Mouse (Mus musculus): ENCODE measurements around the gene Paox. TPM values are rescaled to one million over a fixed set of nuclear protein-coding genes. Genes with fewer than 3 reads are reported as not detected.
"Not testable (repeated sequence)": the region's sequence is repeated elsewhere in the genome, so short reads cannot be mapped to it uniquely, and the experiment has no call there.

Gene Paox
- polyA plus RNA-seq, 1 experiment = 8.7 TPM

DNA sequence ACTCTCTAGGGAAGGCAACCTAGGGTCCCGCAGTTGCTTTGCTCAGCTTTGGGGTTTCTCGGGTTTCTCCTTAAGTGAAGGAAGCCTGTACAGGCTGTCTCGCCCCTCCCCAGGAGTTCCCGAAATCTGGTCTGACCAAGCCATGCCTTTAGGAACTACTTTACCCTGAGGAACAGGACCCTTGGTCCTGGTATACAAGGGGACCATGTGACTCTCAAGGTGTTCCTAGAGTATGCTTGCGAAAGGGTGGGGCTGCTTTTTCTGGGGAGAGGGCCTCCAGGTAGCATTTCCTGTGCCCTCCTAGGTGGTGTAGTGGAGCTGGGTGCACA is 10.4 kb downstream of the Paox start:
- H3K4me3 ChIP-seq (ENCODE audit: extremely low read depth, insufficient read depth, insufficient read length) = peak overlapping the region; percentile 73
- no peaks in the 10 kb centered on the region for H3K27me3 ChIP-seq (ENCODE audit: control insufficient read depth, insufficient read depth, low read length)
- H3K27ac ChIP-seq (ENCODE audit: insufficient read depth, low read length) = no peak overlapping the region
- H3K4me1 ChIP-seq (ENCODE audit: control insufficient read depth, insufficient read depth, insufficient read length) = no peaks in the 10 kb centered on the region; the same call in 1 of the 2 replicates
- no peak for DNase-seq (ENCODE audit: low read depth in 1 of 2, low spot score in 2 of 2)
- 4% methylated on average over 5 of the region's 5 CpGs for WGBS
- H3K36me3 ChIP-seq (ENCODE audit: control insufficient read depth, insufficient read depth, low read length) = no peaks in the 10 kb centered on the region
- no peak for TF ChIP-seq POLR2A (IDR thresholded peaks at IDR 0.05; ENCODE audit: low read depth, low read length)
- TF ChIP-seq CTCF (IDR thresholded peaks at IDR 0.05; ENCODE audit: extremely low read depth, insufficient read depth, insufficient read length, insufficient replicate concordance) = no peak

DNA sequence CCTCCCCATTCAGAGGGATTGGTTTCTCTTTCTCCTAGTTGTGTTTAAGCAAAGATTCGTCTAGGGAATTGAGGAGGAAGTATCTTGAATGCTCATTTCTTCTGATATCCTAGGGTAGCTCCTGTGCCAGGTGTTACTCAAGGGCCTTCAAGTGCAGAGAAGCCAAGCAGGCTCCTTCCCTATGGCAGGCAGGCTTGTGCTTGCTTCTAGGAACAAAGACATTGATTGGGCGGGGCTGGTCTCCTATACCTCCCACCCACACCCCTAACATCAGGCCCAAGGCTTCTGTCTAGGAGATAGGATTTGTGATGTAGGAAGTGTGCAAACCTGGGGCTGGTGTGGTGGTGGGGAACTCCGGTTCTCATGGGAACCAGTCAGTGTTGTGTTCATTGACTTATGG is 11.3 kb downstream of the Paox start:
- Histone ChIP-seq H3K36me3 (ENCODE audit: control insufficient read depth, insufficient read depth, low read length) (no peaks in the 10 kb centered on the region), H3K4me3 (ENCODE audit: extremely low read depth, insufficient read depth, insufficient read length) (no peak overlapping the region), H3K27ac (ENCODE audit: insufficient read depth, low read length) (no peak overlapping the region), H3K27me3 (ENCODE audit: control insufficient read depth, insufficient read depth, low read length) (no peaks in the 10 kb centered on the region), H3K4me1 (ENCODE audit: control insufficient read depth, insufficient read depth, insufficient read length) (no peaks in the 10 kb centered on the region; the same call in 1 of the 2 replicates)
- TF ChIP-seq POLR2A (IDR thresholded peaks at IDR 0.05; ENCODE audit: low read depth, low read length) = no peak
- no peak for TF ChIP-seq CTCF (IDR thresholded peaks at IDR 0.05; ENCODE audit: extremely low read depth, insufficient read depth, insufficient read length, insufficient replicate concordance)
- DNase-seq (ENCODE audit: low read depth in 1 of 2, low spot score in 2 of 2) = no peak
- WGBS = 57% methylated on average over 3 of the region's 3 CpGs

DNA sequence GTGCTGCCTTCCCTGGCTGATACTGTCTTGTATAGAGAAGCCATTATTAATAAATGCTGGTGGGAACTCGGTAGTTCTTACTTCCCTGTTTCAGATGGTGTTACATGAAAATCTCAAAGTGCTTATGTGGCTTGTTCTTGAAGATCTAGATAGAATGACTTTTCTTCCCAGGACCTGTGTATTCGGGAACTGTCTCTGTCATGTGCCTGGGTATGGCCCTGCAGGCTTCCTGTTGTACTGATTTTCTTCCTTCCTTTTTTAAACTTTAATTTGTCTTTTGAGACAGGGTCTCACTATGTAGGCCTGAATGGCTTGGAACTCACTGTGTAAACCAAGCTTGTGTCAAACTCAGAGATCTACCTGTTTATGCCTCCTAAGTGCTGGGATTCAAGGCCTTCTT is 12.3 kb downstream of the Paox start:
- no peaks in the 10 kb centered on the region; the same call in 1 of the 2 replicates for H3K4me1 ChIP-seq (ENCODE audit: control insufficient read depth, insufficient read depth, insufficient read length)
- H3K36me3 ChIP-seq (ENCODE audit: control insufficient read depth, insufficient read depth, low read length) = no peaks in the 10 kb centered on the region
- no peak overlapping the region for H3K27ac ChIP-seq (ENCODE audit: insufficient read depth, low read length)
- TF ChIP-seq POLR2A (IDR thresholded peaks at IDR 0.05; ENCODE audit: low read depth, low read length) (no peak), CTCF (IDR thresholded peaks at IDR 0.05; ENCODE audit: extremely low read depth, insufficient read depth, insufficient read length, insufficient replicate concordance) (no peak)
- 31% methylated on average over 2 of the region's 2 CpGs for WGBS
- H3K27me3 ChIP-seq (ENCODE audit: control insufficient read depth, insufficient read depth, low read length) = no peaks in the 10 kb centered on the region
- H3K4me3 ChIP-seq (ENCODE audit: extremely low read depth, insufficient read depth, insufficient read length) = no peak overlapping the region
- DNase-seq (ENCODE audit: low read depth in 1 of 2, low spot score in 2 of 2) = no peak

DNA sequence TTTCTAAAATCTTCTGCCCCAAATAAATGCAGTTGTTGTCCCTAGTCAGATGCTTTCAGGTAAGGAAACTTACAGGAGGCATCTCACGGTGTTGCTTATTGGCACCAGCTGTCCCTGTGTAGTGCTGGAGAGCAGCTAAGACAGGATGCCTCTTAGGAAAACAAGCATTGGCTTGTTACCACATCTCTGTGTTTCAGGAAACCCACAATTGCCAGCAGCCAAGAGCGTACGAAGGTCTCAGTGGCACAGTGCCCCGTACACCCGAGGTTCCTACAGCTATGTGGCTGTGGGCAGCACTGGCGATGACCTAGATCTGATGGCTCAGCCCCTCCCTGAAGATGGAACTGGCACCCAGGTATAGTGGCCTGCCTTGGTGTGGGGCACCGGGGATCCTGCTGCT is 16.6 kb downstream of the Paox start:
- 45% methylated on average over 7 of the region's 7 CpGs for WGBS
- H3K27ac ChIP-seq (ENCODE audit: insufficient read depth, low read length); H3K27me3 ChIP-seq (ENCODE audit: control insufficient read depth, insufficient read depth, low read length); H3K4me3 ChIP-seq (ENCODE audit: extremely low read depth, insufficient read depth, insufficient read length); H3K4me1 ChIP-seq (ENCODE audit: control insufficient read depth, insufficient read depth, insufficient read length); H3K36me3 ChIP-seq (ENCODE audit: control insufficient read depth, insufficient read depth, low read length); DNase-seq (ENCODE audit: low read depth in 1 of 2, low spot score in 2 of 2): not testable (repeated sequence)

DNA sequence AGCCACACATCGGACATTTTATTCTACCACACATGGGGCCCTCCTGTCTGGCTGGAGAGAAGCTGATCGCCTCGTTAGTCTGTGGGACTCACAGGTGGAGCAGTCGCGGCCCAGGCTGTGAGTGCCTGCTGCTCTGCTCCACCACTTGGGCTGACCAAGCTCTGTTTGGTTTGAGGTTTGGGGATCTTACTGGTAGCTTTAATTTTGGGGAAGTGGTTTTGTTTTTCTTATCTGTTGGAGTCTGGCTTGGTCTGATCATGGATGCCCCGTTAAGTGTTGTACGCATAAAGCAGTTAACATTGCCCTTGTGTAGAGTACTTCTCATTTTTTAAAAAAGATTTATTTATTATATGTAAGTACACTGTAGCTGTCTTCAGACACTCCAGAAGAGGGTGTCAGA is 18.4 kb downstream of the Paox start:
- not testable (repeated sequence) for H3K27me3 ChIP-seq (ENCODE audit: control insufficient read depth, insufficient read depth, low read length); DNase-seq (ENCODE audit: low read depth in 1 of 2, low spot score in 2 of 2); H3K4me3 ChIP-seq (ENCODE audit: extremely low read depth, insufficient read depth, insufficient read length); H3K4me1 ChIP-seq (ENCODE audit: control insufficient read depth, insufficient read depth, insufficient read length); H3K36me3 ChIP-seq (ENCODE audit: control insufficient read depth, insufficient read depth, low read length); H3K27ac ChIP-seq (ENCODE audit: insufficient read depth, low read length)
- WGBS = 35% methylated on average over 7 of the region's 7 CpGs

DNA sequence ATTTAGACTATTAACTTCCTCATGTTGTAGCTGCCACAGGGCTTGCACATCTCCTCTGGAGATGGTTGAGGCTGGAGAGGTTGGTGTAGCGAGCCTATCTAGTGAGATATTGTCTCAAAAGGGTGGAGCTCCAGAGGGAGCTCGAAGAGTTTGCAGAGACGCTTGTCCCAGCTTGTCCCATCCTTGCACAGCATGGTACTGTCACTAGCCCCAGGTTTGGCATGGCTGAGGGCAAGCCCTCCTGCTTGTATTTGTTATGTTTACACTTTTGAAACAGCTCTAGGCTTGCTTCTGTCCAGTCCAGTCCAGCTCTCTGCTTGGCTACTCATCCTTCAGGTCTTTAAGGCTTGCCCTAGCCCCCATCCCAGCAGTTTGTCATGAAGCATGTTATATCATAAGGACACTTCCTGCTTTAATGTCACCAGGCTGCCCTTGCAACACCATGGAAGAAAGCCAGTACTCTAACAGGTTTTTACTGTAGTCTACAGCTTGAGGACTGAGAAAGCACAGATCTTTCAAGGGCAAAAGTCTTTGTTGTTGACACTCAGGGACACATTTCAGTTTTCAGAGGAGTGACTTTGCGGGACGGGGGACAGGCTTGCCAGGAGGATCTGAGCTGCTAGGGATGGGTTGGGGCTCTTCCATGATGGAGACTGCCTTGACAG is 19.6 kb downstream of the Paox start:
- 88% methylated on average over 5 of the region's 5 CpGs for WGBS
- H3K27me3 ChIP-seq (ENCODE audit: control insufficient read depth, insufficient read depth, low read length) = no peaks in the 10 kb centered on the region
- DNase-seq (ENCODE audit: low read depth in 1 of 2, low spot score in 2 of 2) = no peak
- no peak for TF ChIP-seq CTCF (IDR thresholded peaks at IDR 0.05; ENCODE audit: extremely low read depth, insufficient read depth, insufficient read length, insufficient replicate concordance)
- TF ChIP-seq POLR2A (IDR thresholded peaks at IDR 0.05; ENCODE audit: low read depth, low read length) = no peak
- no peaks in the 10 kb centered on the region for H3K36me3 ChIP-seq (ENCODE audit: control insufficient read depth, insufficient read depth, low read length)
- no peak overlapping the region for H3K4me3 ChIP-seq (ENCODE audit: extremely low read depth, insufficient read depth, insufficient read length)
- H3K4me1 ChIP-seq (ENCODE audit: control insufficient read depth, insufficient read depth, insufficient read length) = no peaks in the 10 kb centered on the region
- H3K27ac ChIP-seq (ENCODE audit: insufficient read depth, low read length) = no peak overlapping the region

DNA sequence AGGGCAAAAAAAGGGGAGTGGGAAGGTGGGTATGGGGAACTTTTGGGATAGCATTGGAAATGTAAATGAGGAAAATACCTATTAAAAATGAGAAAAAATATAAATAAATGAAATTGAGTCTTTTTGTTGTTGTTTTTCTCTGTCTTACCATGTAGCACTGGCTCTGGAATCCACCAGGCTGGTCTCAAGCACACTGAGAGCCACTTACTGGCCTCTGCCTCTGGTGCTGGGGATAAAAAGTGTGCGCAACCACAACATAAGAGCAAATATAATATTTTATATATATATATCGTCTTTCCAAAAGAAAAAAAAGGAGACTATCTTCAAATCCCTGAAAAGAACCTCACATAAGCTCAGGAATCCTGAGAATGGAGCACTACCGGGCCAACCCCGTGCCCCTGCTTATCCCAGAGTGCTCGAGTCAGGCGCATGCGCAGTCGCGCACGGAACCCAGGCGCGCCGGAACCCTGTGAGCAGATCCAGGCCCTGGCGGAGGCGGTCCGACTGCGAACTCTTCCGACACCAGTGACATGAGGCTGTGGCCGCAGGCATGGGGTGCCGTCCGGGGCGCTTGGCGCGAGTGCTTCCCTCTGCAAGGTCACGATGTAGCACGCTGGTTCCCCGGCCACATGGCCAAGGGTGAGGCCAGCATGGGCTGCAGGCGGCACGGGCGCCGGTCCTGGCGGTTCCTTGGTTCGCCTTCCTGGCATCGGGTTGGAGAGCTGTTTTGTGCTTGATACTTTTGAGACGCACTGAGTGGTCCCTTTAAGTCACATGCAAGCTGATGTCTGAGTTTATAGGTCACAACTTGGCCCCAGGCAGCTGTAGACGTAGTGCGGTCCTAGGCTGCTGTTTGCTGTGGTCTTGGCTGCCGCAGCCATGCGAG is 21.8 kb downstream of the Paox start, which contains the start of gene Mtg1:
TSS of gene Mtg1 (plus strand) at position 430 of the 886 bp plus-strand sequence.
- H3K4me1 ChIP-seq (ENCODE audit: control insufficient read depth, insufficient read depth, insufficient read length) = no peaks in the 10 kb centered on the region
- H3K4me3 ChIP-seq (ENCODE audit: extremely low read depth, insufficient read depth, insufficient read length) = peak within 1 kb of the TSS; percentile 98
- WGBS = 3% methylated on average over 39 of the region's 39 CpGs
- peak; percentile 88 for DNase-seq (ENCODE audit: low read depth in 1 of 2, low spot score in 2 of 2)
- peak within 1 kb of the TSS; percentile 93 for H3K27ac ChIP-seq (ENCODE audit: insufficient read depth, low read length)
- no peaks in the 10 kb centered on the region for H3K27me3 ChIP-seq (ENCODE audit: control insufficient read depth, insufficient read depth, low read length)
- H3K36me3 ChIP-seq (ENCODE audit: control insufficient read depth, insufficient read depth, low read length) = no peaks in the 10 kb centered on the region
- TF ChIP-seq POLR2A (IDR thresholded peaks at IDR 0.05; ENCODE audit: low read depth, low read length) (peak; percentile 58), CTCF (IDR thresholded peaks at IDR 0.05; ENCODE audit: extremely low read depth, insufficient read depth, insufficient read length, insufficient replicate concordance) (no peak)
